Mouse (Mus musculus) heart, embryonic 11.5 days (tissue): ENCODE data around the gene Timp2. TPM values are rescaled to one million over a fixed set of nuclear protein-coding genes. Genes with fewer than 3 reads are reported as not detected.

Source experiments
- ATAC-seq: fragments of 200-750 bp; cut with Nextera tagmentation; replicated peaks from 2 replicates; pipeline ENCODE4 v1.8.0; 2017; ENCODE audit warnings: moderate library complexity; ENCODE audit not compliant: insufficient number of reproducible peaks, low FRiP score, low TSS enrichment
- H3K27ac ChIP-seq: fragments of 300-500 bp; sonication (generic); 2 replicates; pipeline ENCODE4 v1.5.1; 2014; ENCODE audit warnings: mild to moderate bottlenecking, low read depth, low read length
- H3K27me3 ChIP-seq: fragments of 300-500 bp; sonication (generic); 2 replicates; pipeline ENCODE4 v1.6.1; 2014; ENCODE audit warnings: mild to moderate bottlenecking, low read length, mixed read lengths; ENCODE audit not compliant: control insufficient read depth, insufficient read depth
- H3K36me3 ChIP-seq: fragments of 300-500 bp; sonication (generic); 2 replicates; pipeline ENCODE4 v1.6.1; 2014; ENCODE audit warnings: mild to moderate bottlenecking, low read length, moderate library complexity, mixed read lengths; ENCODE audit not compliant: control insufficient read depth, insufficient read depth
- H3K4me1 ChIP-seq: fragments of 300-500 bp; sonication (generic); 2 replicates; pipeline ENCODE4 v1.6.1; 2014; ENCODE audit warnings: low read length; ENCODE audit not compliant: control insufficient read depth, insufficient read depth
- H3K4me2 ChIP-seq: fragments of 300-500 bp; sonication (generic); 2 replicates; pipeline ENCODE4 v1.6.1; 2014; ENCODE audit warnings: mild to moderate bottlenecking, moderate library complexity
- H3K4me3 ChIP-seq: fragments of 300-500 bp; sonication (generic); 2 replicates; pipeline ENCODE4 v1.5.1; 2014; ENCODE audit warnings: low read depth, low read length
- H3K9ac ChIP-seq: fragments of 300-500 bp; sonication (generic); 2 replicates; pipeline ENCODE4 v1.6.1; 2014; ENCODE audit warnings: mild to moderate bottlenecking, low read depth, low read length, moderate library complexity
- H3K9me3 ChIP-seq: fragments of 300-500 bp; sonication (generic); replicated peaks from 2 replicates; pipeline ENCODE4 v1.6.1; 2016; ENCODE audit warnings: low read length; ENCODE audit not compliant: control insufficient read depth
- WGBS: fragments of 180-500 bp; shearing (Covaris S2); extraction: QIAGEN DNeasy Blood & Tissue Kit; methylation state at CpG from one replicate; pipeline ENCODE4 v1.1.7; 2014; ENCODE audit not compliant: insufficient replicate concordance; 5-methylcytosine and 5-hydroxymethylcytosine counted together
- polyA plus RNA-seq: library from polyadenylated mRNA; unstranded; fragments of >200 nt; fragmentation: Nextera tagmentation; extraction: Ambion mirVana; gene quantifications from 2 replicates; pipeline ENCODE4 v1.2.1, GENCODE M21; 2014

The Timp2 gene
- polyA plus RNA-seq, 1 experiment from 2014 or later, result 46.0 TPM

DNA sequence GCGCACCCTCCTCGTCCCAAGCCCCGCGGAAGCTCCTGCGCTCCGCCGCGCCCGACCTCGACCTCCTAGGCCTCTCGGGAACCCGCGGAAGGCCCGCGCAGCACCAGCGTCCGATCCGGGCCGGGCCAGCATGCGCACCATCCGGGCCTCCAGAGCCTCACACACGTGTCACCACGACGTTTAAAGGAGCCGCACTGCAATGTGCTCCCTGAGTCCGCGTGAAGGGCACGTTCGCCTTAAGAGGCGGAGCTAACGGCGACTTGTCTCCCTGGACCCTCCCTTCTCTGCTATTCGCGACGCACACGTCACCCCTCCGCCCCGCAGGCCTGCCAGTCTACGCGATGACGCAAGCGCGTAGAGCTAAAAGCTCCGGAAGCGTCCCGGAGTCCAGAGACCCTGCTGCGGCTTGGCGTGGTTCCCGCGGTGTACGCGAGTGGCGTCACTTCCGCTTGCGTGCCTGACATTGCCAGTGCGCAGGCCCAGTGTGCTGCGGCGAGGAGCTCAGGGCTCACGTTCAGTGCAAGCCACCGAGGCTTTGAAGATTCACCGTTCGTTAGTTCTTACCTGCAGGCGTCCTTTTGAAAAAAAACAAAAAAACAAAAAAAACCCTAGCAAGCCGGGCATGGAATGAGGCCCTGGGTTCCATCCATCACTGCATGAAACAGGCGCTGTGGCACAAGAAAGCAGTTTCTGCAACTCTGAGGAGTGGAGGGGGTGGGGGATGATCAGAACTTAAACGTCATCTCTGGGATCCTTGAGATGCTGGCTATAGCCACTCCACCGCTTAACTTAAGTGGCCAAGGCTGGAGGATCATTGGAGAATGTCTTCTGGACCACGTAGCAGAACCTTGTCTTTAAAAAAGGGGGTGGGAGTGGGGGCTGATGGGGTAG lies 65.3 kb downstream of the Timp2 start, which contains the start of gene Usp36:
Gene Usp36, minus strand, starts transcription at position 246 of the 891 bp plus-strand sequence.
- Histone ChIP-seq H3K4me1 (peaks cover 11% of the 10 kb centered on the region), H3K36me3 (peaks cover 15% of the 10 kb centered on the region), H3K4me3 (peak within 1 kb of the TSS; percentile 96), H3K27me3 (no peaks in the 10 kb centered on the region), H3K27ac (peak within 1 kb of the TSS; percentile 76), H3K4me2 (peak within 1 kb of the TSS; percentile 95), H3K9ac (peak within 1 kb of the TSS; percentile 96), H3K9me3 (no peaks in the 10 kb centered on the region)
- ATAC-seq, result peak; percentile 98
- 2% methylated on average over 68 of the region's 68 CpGs for WGBS

GRCm38 (mm10) chr11:118289562-118289961 lies 66.0 kb downstream of the Timp2 start:
- Histone ChIP-seq H3K36me3 (peaks cover 21% of the 10 kb centered on the region), H3K4me3 (peak overlapping the region; percentile 96), H3K9ac (peak overlapping the region; percentile 96), H3K27ac (peak overlapping the region; percentile 76), H3K9me3 (no peaks in the 10 kb centered on the region), H3K27me3 (no peaks in the 10 kb centered on the region), H3K4me1 (peaks cover 11% of the 10 kb centered on the region), H3K4me2 (peak overlapping the region; percentile 95)
- ATAC-seq, result peak; percentile 6; the same call in 1 of the 2 replicates
- under 1% methylated on average over 22 of the region's 22 CpGs for WGBS

DNA sequence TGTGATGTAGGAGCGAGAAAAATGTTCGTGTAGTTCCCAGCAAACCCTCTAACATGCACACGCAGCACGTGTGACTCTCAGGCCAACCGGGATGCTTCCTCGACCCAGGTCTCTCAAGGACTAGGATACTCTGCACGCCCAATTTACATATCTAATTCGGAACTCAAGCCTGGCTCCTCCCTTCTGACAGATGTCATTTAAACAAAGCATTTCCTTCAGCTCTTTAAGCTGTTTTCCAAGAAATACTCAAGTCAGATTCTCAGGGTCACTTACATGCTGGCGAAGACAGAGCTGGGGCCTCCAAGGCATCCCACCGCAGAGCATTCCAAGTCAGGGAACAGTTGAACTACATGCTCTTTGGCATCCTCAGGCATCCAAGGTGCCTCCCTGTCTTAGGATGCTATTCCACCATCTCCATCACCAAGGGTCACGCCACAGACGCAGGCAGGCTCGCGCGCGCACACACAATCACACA lies 66.5 kb downstream of the Timp2 start:
- Histone ChIP-seq H3K9me3 (no peaks in the 10 kb centered on the region), H3K27me3 (no peaks in the 10 kb centered on the region), H3K9ac (peak overlapping the region; percentile 96), H3K36me3 (peaks cover 24% of the 10 kb centered on the region), H3K4me3 (peak overlapping the region; percentile 96), H3K4me2 (peak overlapping the region; percentile 95), H3K4me1 (peaks cover 11% of the 10 kb centered on the region), H3K27ac (no peak overlapping the region; the same call in 1 of the 2 replicates)
- ATAC-seq, result no peak
- under 1% methylated on average over 16 of the region's 16 CpGs for WGBS

- no peak for ATAC-seq
- 92% methylated on average over 9 of the region's 9 CpGs for WGBS
These were observed 68.0 kb downstream of the Timp2 start for GRCm38 (mm10) chr11:118287573-118287972.

GRCm38 (mm10) chr11:118286434-118286833 lies 69.1 kb downstream of the Timp2 start:
- WGBS, result 90% methylated on average over 9 of the region's 9 CpGs
- H3K27me3 ChIP-seq, result no peaks in the 10 kb centered on the region

More at GRCm38 (mm10) chr11:118287573-118287972, 68.0 kb downstream of the Timp2 start:
- Histone ChIP-seq H3K36me3 (peaks cover 31% of the 10 kb centered on the region), H3K27me3 (no peaks in the 10 kb centered on the region), H3K9me3 (no peaks in the 10 kb centered on the region), H3K27ac (no peak overlapping the region), H3K4me2 (no peak overlapping the region), H3K4me3 (no peak overlapping the region), H3K9ac (no peak overlapping the region), H3K4me1 (peaks cover 11% of the 10 kb centered on the region)

GRCm38 (mm10) chr11:118285791-118286190 lies 69.7 kb downstream of the Timp2 start:
- Histone ChIP-seq H3K4me3 (no peak overlapping the region), H3K4me2 (no peak overlapping the region), H3K27ac (no peak overlapping the region), H3K9me3 (no peaks in the 10 kb centered on the region), H3K36me3 (peaks cover 42% of the 10 kb centered on the region), H3K9ac (no peak overlapping the region), H3K27me3 (no peaks in the 10 kb centered on the region), H3K4me1 (peaks cover 11% of the 10 kb centered on the region)
- 84% methylated on average over 13 of the region's 13 CpGs for WGBS
- no peak for ATAC-seq

More at GRCm38 (mm10) chr11:118286434-118286833, 69.1 kb downstream of the Timp2 start:
- peaks cover 41% of the 10 kb centered on the region for H3K36me3 ChIP-seq
- no peak overlapping the region for H3K4me3 ChIP-seq
- H3K9ac ChIP-seq, result no peak overlapping the region
- no peaks in the 10 kb centered on the region for H3K9me3 ChIP-seq
- ATAC-seq, result no peak
- no peak overlapping the region for H3K27ac ChIP-seq
- no peak overlapping the region for H3K4me2 ChIP-seq
- H3K4me1 ChIP-seq, result peaks cover 11% of the 10 kb centered on the region

GRCm38 (mm10) chr11:118280218-118280617 lies 75.3 kb downstream of the Timp2 start:
- H3K4me1 ChIP-seq, result no peaks in the 10 kb centered on the region
- WGBS, result 94% methylated on average over 3 of the region's 3 CpGs
- H3K9ac ChIP-seq, result no peak overlapping the region
- no peaks in the 10 kb centered on the region for H3K27me3 ChIP-seq
- H3K4me2 ChIP-seq, result no peak overlapping the region
- H3K9me3 ChIP-seq, result no peaks in the 10 kb centered on the region
- ATAC-seq, result no peak
- H3K27ac ChIP-seq, result no peak overlapping the region
- H3K4me3 ChIP-seq, result no peak overlapping the region
- H3K36me3 ChIP-seq, result peaks cover 61% of the 10 kb centered on the region

DNA sequence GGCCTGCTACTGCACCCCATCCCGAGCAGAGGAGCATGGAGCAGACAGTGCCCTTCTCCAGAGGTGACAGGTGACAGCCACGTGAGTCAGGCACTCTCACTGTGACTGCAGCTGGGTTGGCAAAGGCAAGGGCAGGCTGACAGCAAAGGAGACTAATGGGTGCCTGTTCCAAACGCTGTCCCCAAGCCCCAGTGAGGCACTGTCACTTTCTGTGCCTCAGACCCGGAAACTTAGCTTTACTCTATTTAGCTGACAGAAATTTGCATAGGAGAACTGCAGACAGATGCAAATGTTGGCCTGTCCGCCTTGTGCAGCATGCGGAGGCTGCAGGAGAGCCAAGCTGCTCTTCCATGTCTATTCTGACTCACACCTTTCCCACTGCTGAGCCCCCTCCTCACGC lies 79.2 kb downstream of the Timp2 start:
- Histone ChIP-seq H3K4me1 (no peaks in the 10 kb centered on the region), H3K27me3 (no peaks in the 10 kb centered on the region), H3K36me3 (peaks cover 56% of the 10 kb centered on the region), H3K4me3 (no peak overlapping the region), H3K9me3 (no peaks in the 10 kb centered on the region), H3K27ac (no peak overlapping the region), H3K9ac (no peak overlapping the region), H3K4me2 (no peak overlapping the region)
- no peak for ATAC-seq
- 81% methylated on average over 7 of the region's 7 CpGs for WGBS
